Mouse (Mus musculus): ENCODE results near the gene Prkar2b. TPM values are rescaled to one million over a fixed set of nuclear protein-coding genes. Genes with fewer than 3 reads are reported as not detected.
A peak's percentile ranks its signal among the peaks of the same experiment; 100 is the strongest.

Prkar2b gene
- polyA plus RNA-seq, 1 experiment from 2014 or later, result 30.4 TPM

DNA sequence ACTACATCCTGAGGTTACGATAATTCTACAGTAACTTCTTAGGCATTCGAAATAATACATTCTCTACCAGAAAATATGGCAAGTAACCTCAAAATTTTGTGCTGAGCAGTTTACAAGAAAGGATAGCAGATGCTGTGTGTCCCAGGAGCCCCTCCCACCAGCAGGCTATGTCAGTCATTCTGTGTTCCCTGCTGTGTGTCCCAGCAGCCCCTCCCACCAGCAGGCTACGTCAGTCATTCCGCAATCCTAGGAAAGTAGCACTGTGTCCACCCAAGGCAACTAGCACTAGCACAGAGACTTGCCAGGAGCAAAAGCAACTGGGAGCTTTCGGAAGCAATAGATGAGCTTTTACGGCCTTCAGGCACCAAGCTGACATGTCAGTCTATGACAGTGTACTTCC lies 97.0 kb downstream of the Prkar2b start:
- ATAC-seq (ENCODE audit: insufficient number of reproducible peaks, low FRiP score, low TSS enrichment, low read depth), result no peak
- H3K27me3 ChIP-seq (ENCODE audit: control insufficient read depth, insufficient read depth, low read length), result no peaks in the 10 kb centered on the region
- 87% methylated on average over 6 of the region's 6 CpGs for WGBS

DNA sequence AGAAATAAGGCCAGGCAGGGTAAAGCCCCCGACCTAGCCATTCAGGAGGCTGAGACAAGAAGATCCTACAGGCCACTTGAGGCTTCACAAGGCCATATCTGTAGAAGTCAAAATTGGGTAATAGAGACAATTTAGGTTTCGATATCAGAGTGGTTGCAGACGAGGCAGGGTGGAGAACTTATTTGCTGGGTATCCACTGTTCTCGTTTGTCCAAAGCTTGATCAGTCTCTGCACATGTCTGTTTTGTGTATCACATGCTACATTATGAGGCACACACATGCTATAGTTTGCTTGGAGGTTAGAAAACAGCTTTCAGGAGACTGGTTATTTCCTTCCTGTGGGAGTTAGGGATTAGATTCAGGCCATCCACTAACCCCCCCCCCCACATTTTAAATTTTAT lies 105.3 kb downstream of the Prkar2b start:
- Histone ChIP-seq H3K9ac (ENCODE audit: low read length) (no peak overlapping the region), H3K27me3 (ENCODE audit: control insufficient read depth, insufficient read depth, low read length) (no peaks in the 10 kb centered on the region), H3K4me1 (ENCODE audit: control insufficient read depth, insufficient read depth, low read length) (no peaks in the 10 kb centered on the region), H3K9me3 (ENCODE audit: control insufficient read depth, low read length) (no peaks in the 10 kb centered on the region), H3K4me3 (ENCODE audit: low read depth, low read length) (no peak overlapping the region), H3K36me3 (ENCODE audit: control insufficient read depth, insufficient read depth, low read length) (no peaks in the 10 kb centered on the region), H3K4me2 (ENCODE audit: low read depth, severe bottlenecking) (no peak overlapping the region), H3K27ac (replicated peaks; ENCODE audit: low read depth, low read length) (no peak overlapping the region)
- no peak for DNase-seq (ENCODE audit: low spot score)
- 83% methylated on average over 4 of the region's 4 CpGs for WGBS
- ATAC-seq (ENCODE audit: insufficient number of reproducible peaks, low FRiP score, low TSS enrichment, low read depth), result no peak

More for the DNA sequence above, 97.0 kb downstream of the Prkar2b start:
- H3K9ac ChIP-seq (ENCODE audit: low read length), result no peak overlapping the region
- no peak for DNase-seq (ENCODE audit: low spot score)
- H3K36me3 ChIP-seq (ENCODE audit: control insufficient read depth, insufficient read depth, low read length), result no peaks in the 10 kb centered on the region
- H3K9me3 ChIP-seq (ENCODE audit: control insufficient read depth, low read length), result no peaks in the 10 kb centered on the region
- no peak overlapping the region for H3K4me3 ChIP-seq (ENCODE audit: low read depth, low read length)
- H3K4me1 ChIP-seq (ENCODE audit: control insufficient read depth, insufficient read depth, low read length), result no peaks in the 10 kb centered on the region
- H3K4me2 ChIP-seq (ENCODE audit: low read depth, severe bottlenecking), result no peak overlapping the region
- no peak overlapping the region for H3K27ac ChIP-seq (replicated peaks; ENCODE audit: low read depth, low read length)

DNA sequence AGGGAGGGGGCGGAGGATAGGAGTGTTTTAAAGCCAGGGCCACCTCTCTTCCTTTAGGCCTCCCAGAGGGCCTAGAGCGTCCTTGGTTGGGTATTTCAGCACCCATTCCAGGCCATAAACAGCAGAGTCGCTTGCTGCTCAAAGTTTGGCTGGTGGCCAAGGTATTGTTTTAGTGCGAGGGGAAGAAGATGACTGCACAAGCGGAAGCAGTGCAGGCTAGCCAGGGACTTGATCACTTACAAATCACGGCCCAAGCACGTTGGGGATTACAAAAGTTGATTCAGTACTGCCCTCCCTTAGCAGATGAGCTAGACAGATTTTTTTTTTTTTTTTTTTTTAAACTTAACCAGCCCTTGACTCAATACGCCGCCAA lies 110.5 kb downstream of the Prkar2b start:
- peak overlapping the region; percentile 37 for H3K4me3 ChIP-seq (ENCODE audit: low read depth, low read length)
- no peaks in the 10 kb centered on the region for H3K4me1 ChIP-seq (ENCODE audit: control insufficient read depth, insufficient read depth, low read length)
- DNase-seq (ENCODE audit: low spot score) (no peak), ATAC-seq (ENCODE audit: insufficient number of reproducible peaks, low FRiP score, low TSS enrichment, low read depth) (no peak)
- no peaks in the 10 kb centered on the region for H3K9me3 ChIP-seq (ENCODE audit: control insufficient read depth, low read length)
- H3K36me3 ChIP-seq (ENCODE audit: control insufficient read depth, insufficient read depth, low read length), result no peaks in the 10 kb centered on the region
- WGBS, result 11% methylated on average over 9 of the region's 9 CpGs
- peak overlapping the region; percentile 65 for H3K4me2 ChIP-seq (ENCODE audit: low read depth, severe bottlenecking)
- H3K27me3 ChIP-seq (ENCODE audit: control insufficient read depth, insufficient read depth, low read length), result no peaks in the 10 kb centered on the region
- peak overlapping the region; percentile 57 for H3K9ac ChIP-seq (ENCODE audit: low read length)
- H3K27ac ChIP-seq (replicated peaks; ENCODE audit: low read depth, low read length), result no peak overlapping the region

DNA sequence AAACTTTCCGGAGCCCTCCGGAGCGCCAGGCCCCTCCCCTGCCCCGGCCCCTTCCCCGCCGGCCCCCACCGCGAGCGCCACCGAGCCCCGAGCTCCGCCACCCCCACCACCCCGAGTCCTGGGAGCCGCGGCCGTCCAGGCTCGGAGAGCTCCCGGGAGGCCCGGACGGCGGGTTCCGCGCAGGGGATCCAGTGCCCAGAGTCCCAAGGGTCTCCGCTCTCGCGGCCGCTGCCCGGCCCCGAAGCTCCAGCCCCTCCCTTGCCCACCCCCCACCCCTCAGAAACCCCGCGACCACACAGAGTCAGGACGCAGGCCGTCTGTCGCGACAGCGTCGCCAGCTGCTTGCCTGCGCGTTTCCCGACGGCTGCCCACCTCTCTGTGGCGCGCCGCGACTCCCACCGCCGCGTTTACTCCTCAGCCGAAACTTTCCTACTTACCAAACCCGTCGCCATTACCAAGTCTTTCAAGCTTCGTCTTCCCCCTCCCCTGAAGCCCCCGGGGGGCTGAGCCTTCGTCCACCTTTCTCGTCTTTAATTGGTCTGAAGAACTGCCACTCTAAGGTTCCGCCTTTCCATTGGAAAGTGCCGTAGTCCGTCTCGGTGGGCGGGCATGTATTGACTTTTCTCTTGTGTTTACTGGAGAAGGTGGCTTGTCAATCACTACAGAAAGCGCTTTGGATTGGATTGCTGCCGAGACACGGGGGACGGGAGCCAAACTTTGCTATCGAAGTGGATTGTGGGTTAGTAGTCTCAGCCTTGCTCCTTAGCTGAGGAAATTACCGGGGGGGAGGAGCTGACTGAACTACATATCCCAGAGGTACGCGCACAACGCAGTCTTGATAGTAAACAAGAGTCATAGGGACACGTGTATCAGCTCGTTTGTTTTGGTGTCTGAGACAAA lies 111.1 kb downstream of the Prkar2b start, which contains the start of gene Hbp1:
TSS of gene Hbp1 (minus strand) at position 777 of the 900 bp plus-strand sequence.
- under 1% methylated on average over 68 of the region's 71 CpGs for WGBS
- Histone ChIP-seq H3K36me3 (ENCODE audit: control insufficient read depth, insufficient read depth, low read length) (no peaks in the 10 kb centered on the region), H3K4me1 (ENCODE audit: control insufficient read depth, insufficient read depth, low read length) (no peaks in the 10 kb centered on the region), H3K9me3 (ENCODE audit: control insufficient read depth, low read length) (no peaks in the 10 kb centered on the region), H3K4me2 (ENCODE audit: low read depth, severe bottlenecking) (peak within 1 kb of the TSS; percentile 65), H3K9ac (ENCODE audit: low read length) (peak within 1 kb of the TSS; percentile 96), H3K4me3 (ENCODE audit: low read depth, low read length) (peak within 1 kb of the TSS; percentile 85), H3K27ac (replicated peaks; ENCODE audit: low read depth, low read length) (peak within 1 kb of the TSS; percentile 97), H3K27me3 (ENCODE audit: control insufficient read depth, insufficient read depth, low read length) (no peaks in the 10 kb centered on the region)
- ATAC-seq (ENCODE audit: insufficient number of reproducible peaks, low FRiP score, low TSS enrichment, low read depth) (peak; percentile 96), DNase-seq (ENCODE audit: low spot score) (peak; percentile 96)

DNA sequence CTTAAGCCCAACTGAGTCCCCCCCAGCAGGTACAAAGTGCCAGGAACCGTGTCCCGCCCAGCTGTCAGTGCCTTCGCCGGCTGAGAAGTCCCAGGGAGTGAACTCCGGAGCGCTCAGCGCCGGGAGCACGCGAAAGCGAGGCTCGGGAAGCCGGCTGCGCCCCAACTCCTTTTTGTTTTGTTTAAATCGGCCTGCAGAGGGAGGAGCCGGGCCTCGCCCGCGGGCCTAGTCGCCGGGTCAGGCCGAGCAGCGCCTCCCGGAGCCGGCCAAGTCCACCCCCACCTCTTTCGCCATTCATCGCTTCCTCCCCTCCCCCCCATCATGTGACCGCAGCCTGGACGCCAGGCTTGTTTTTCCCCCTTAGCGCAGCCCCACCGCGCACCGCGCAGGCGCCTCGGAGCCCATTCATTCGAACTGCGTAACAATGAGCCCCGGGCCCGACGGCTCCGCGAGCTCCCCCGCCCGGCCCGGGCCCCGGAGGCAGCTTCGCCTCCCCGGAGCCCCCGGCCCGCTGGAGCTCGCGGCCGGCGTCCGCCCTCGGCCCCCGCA lies 111.8 kb downstream of the Prkar2b start:
- H3K4me2 ChIP-seq (ENCODE audit: low read depth, severe bottlenecking), result peak overlapping the region; percentile 57
- H3K4me1 ChIP-seq (ENCODE audit: control insufficient read depth, insufficient read depth, low read length), result no peaks in the 10 kb centered on the region
- peak overlapping the region; percentile 97 for H3K27ac ChIP-seq (replicated peaks; ENCODE audit: low read depth, low read length)
- H3K9me3 ChIP-seq (ENCODE audit: control insufficient read depth, low read length), result no peaks in the 10 kb centered on the region
- no peaks in the 10 kb centered on the region for H3K27me3 ChIP-seq (ENCODE audit: control insufficient read depth, insufficient read depth, low read length)
- peak overlapping the region; percentile 85 for H3K4me3 ChIP-seq (ENCODE audit: low read depth, low read length)
- H3K36me3 ChIP-seq (ENCODE audit: control insufficient read depth, insufficient read depth, low read length), result no peaks in the 10 kb centered on the region
- under 1% methylated on average over 57 of the region's 58 CpGs for WGBS
- DNase-seq (ENCODE audit: low spot score) (peak; percentile 89), ATAC-seq (ENCODE audit: insufficient number of reproducible peaks, low FRiP score, low TSS enrichment, low read depth) (peak; percentile 65)
- peak overlapping the region; percentile 96 for H3K9ac ChIP-seq (ENCODE audit: low read length)

DNA sequence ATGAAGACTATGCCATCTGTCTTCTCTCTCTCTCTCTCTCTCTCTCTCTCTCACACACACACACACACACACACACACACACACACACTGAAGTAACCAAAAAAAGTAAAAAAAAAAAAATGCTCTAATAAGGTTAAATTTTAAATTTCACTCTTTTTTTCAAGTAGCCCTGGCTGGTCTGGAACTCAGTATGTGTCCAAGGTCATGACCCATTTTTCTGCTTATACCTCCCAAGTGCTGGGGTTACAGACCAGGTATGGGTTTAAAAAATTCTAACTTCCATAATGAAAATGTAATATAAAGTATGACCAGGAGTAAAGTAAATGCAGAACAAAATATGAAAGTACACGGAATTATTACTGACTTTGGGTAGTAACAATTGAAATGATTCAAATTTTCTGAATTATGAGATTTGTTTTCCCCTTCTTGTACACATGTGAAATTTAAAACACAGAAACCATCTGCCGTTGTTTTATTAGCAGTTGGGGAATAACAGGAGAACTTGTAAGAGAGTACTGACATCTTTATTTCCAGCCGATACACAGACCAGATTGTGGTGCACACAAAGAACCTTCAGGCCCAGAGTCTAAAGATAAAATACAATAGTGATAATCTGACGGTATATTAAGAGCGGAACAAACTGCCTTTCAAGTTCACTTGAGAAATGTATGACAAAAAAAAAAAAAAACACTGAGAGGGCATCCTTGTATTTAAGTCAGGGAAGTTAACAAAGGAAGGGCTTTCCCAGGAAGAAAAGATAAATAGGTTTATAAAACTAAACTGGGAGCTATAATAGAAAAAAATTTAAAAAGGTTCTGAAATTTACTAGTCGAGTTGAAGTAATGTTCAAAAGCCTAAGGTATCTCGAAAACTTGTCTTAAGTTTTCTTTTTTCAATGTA lies 112.7 kb downstream of the Prkar2b start:
- Histone ChIP-seq H3K27me3 (ENCODE audit: control insufficient read depth, insufficient read depth, low read length) (no peaks in the 10 kb centered on the region), H3K9ac (ENCODE audit: low read length) (peak overlapping the region; percentile 96), H3K27ac (replicated peaks; ENCODE audit: low read depth, low read length) (peak overlapping the region; percentile 97), H3K4me3 (ENCODE audit: low read depth, low read length) (peak overlapping the region; percentile 85), H3K4me1 (ENCODE audit: control insufficient read depth, insufficient read depth, low read length) (no peaks in the 10 kb centered on the region), H3K4me2 (ENCODE audit: low read depth, severe bottlenecking) (peak overlapping the region; percentile 57), H3K36me3 (ENCODE audit: control insufficient read depth, insufficient read depth, low read length) (peaks cover 5% of the 10 kb centered on the region; the same call in 1 of the 2 replicates), H3K9me3 (ENCODE audit: control insufficient read depth, low read length) (no peaks in the 10 kb centered on the region)
- WGBS, result 38% methylated on average over 7 of the region's 7 CpGs
- DNase-seq (ENCODE audit: low spot score), result no peak
- no peak for ATAC-seq (ENCODE audit: insufficient number of reproducible peaks, low FRiP score, low TSS enrichment, low read depth)

DNA sequence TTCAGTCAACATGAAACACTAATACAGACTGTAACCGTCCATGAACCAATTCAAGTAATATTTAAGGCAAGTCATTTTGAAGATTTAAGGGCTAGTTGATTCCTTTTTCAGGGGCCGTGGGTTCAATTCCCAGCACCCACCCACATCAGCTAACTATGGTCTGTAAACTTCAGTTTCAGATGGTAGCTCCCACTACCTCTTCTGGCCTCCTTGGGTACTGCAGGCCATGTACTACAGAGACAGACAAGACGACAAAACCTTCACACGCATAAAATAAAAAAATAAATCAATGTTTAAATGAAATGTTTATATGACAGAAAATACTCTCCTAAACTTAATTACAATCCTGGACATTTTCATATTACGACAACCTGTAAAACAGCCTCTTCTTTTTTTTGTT lies 113.6 kb downstream of the Prkar2b start:
- 95% methylated on average over 5 of the region's 5 CpGs for WGBS
- Histone ChIP-seq H3K9me3 (ENCODE audit: control insufficient read depth, low read length) (no peaks in the 10 kb centered on the region), H3K27me3 (ENCODE audit: control insufficient read depth, insufficient read depth, low read length) (no peaks in the 10 kb centered on the region), H3K4me2 (ENCODE audit: low read depth, severe bottlenecking) (no peak overlapping the region), H3K9ac (ENCODE audit: low read length) (no peak overlapping the region), H3K27ac (replicated peaks; ENCODE audit: low read depth, low read length) (no peak overlapping the region), H3K4me3 (ENCODE audit: low read depth, low read length) (no peak overlapping the region), H3K4me1 (ENCODE audit: control insufficient read depth, insufficient read depth, low read length) (no peaks in the 10 kb centered on the region), H3K36me3 (ENCODE audit: control insufficient read depth, insufficient read depth, low read length) (peaks cover 11% of the 10 kb centered on the region)
- DNase-seq (ENCODE audit: low spot score) (no peak), ATAC-seq (ENCODE audit: insufficient number of reproducible peaks, low FRiP score, low TSS enrichment, low read depth) (no peak)

DNA sequence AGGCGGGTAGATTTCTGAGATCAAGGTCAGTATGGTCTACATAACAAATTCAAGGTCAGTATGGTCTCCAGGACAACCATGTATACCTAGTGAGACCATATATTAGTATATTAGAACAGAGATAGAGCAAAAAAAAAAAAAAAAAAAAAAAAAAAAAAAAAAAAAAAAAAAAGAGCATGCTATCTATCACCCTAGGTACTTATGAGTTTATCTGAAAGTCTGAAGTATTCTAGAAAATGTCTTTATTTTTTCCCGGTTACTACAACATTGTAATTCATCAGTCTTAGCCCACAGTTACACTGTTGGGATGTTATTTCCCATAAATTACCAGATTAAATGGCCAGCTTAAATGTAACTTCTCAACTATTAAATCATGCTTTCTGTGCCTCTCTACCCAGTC lies 116.7 kb downstream of the Prkar2b start:
- no peak for DNase-seq (ENCODE audit: low spot score)
- H3K9me3 ChIP-seq (ENCODE audit: control insufficient read depth, low read length), result no peaks in the 10 kb centered on the region
- peaks cover 20% of the 10 kb centered on the region for H3K36me3 ChIP-seq (ENCODE audit: control insufficient read depth, insufficient read depth, low read length)
- H3K27ac ChIP-seq (replicated peaks; ENCODE audit: low read depth, low read length), result no peak overlapping the region
- no peak overlapping the region for H3K9ac ChIP-seq (ENCODE audit: low read length)
- 94% methylated on average over 2 of the region's 2 CpGs for WGBS
- ATAC-seq (ENCODE audit: insufficient number of reproducible peaks, low FRiP score, low TSS enrichment, low read depth), result no peak
- H3K27me3 ChIP-seq (ENCODE audit: control insufficient read depth, insufficient read depth, low read length), result no peaks in the 10 kb centered on the region
- H3K4me3 ChIP-seq (ENCODE audit: low read depth, low read length), result no peak overlapping the region
- H3K4me1 ChIP-seq (ENCODE audit: control insufficient read depth, insufficient read depth, low read length), result no peaks in the 10 kb centered on the region
- H3K4me2 ChIP-seq (ENCODE audit: low read depth, severe bottlenecking), result no peak overlapping the region
